Mouse (Mus musculus) CH12.LX (cell line): Measurements from ENCODE around the gene Ndufv3.

Experiments used
- CTCF ChIP-seq, 2 experiments: IDR thresholded peaks in 1 of 2; conservative IDR thresholded peaks in 1 of 2; 2 replicates each; pipeline ENCODE4 v1.5.1; 2011 to 2012; ENCODE audit warnings: low read depth in 2 of 2, low read length in 2 of 2, improper control_type of control experiment in 1 of 2, inconsistent platforms in 1 of 2, mild to moderate bottlenecking in 1 of 2, moderate library complexity in 1 of 2
- EP300 ChIP-seq: IDR thresholded peaks from 2 replicates; pipeline ENCODE4 v1.6.1; 2011; ENCODE audit warnings: low read length, improper control_type of control experiment
- JUN ChIP-seq: IDR thresholded peaks from 2 replicates; pipeline ENCODE4 v1.6.1; 2011; ENCODE audit warnings: low read depth, mild to moderate bottlenecking, low read length, improper control_type of control experiment, moderate library complexity; ENCODE audit not compliant: insufficient read depth
- POLR2A ChIP-seq: IDR thresholded peaks from 2 replicates; pipeline ENCODE4 v1.6.1; 2011; ENCODE audit warnings: low read depth, mild to moderate bottlenecking, improper control_type of control experiment, low read length
- ZMIZ1 ChIP-seq: IDR thresholded peaks from 2 replicates; pipeline ENCODE4 v1.6.1; 2012; ENCODE audit warnings: low read depth, mild to moderate bottlenecking, inconsistent platforms, low read length, improper control_type of control experiment
- ZNF384 ChIP-seq: IDR thresholded peaks from 2 replicates; pipeline ENCODE4 v1.6.1; 2012; ENCODE audit warnings: low read depth, low read length, improper control_type of control experiment, inconsistent platforms

GRCm38 (mm10) chr17:31487433-31488060 lies 32.4 kb upstream of the Ndufv3 start:
- TF ChIP-seq POLR2A (no peak), ZNF384 (no peak), JUN (no peak), CTCF (conservative IDR thresholded peaks at IDR 0.05 in 1 of 2, IDR thresholded peaks at IDR 0.05 in 1 of 2; ENCODE audit: low read depth in 2 of 2, low read length in 2 of 2) (no peak), ZMIZ1 (no peak), EP300 (no peak)
